Mouse (Mus musculus) forebrain, embryonic 10.5 days (tissue): ENCODE data around the gene Mllt3. TPM values are rescaled to one million over a fixed set of nuclear protein-coding genes. Genes with fewer than 3 reads are reported as not detected.

Experiments
- DNase-seq: peaks from one replicate; pipeline ENCODE4 v3.0.0-alpha.2; 2017; ENCODE audit warnings: low spot score; ENCODE audit errors: extremely low spot score
- H3K27ac ChIP-seq: fragments of 300-500 bp; sonication (generic); 2 replicates; pipeline ENCODE4 v1.5.1; 2016; ENCODE audit warnings: mild to moderate bottlenecking
- H3K27me3 ChIP-seq: fragments of 300-500 bp; sonication (generic); 2 replicates; pipeline ENCODE4 v1.6.1; 2016; ENCODE audit warnings: mild to moderate bottlenecking; ENCODE audit not compliant: poor library complexity, severe bottlenecking
- H3K36me3 ChIP-seq: fragments of 300-500 bp; sonication (generic); replicated peaks from 2 replicates; pipeline ENCODE4 v1.6.1; 2016; ENCODE audit warnings: mild to moderate bottlenecking, moderate library complexity
- H3K4me1 ChIP-seq: fragments of 300-500 bp; sonication (generic); 2 replicates; pipeline ENCODE4 v1.6.1; 2016
- H3K4me3 ChIP-seq: fragments of 300-500 bp; sonication (generic); 2 replicates; pipeline ENCODE4 v1.5.1; 2016; ENCODE audit warnings: mild to moderate bottlenecking, moderate library complexity
- H3K9me3 ChIP-seq: fragments of 300-500 bp; sonication (generic); 2 replicates; pipeline ENCODE4 v1.6.1; 2016; ENCODE audit warnings: mild to moderate bottlenecking, moderate library complexity
- WGBS: fragments of 180-500 bp; shearing (Covaris S2); methylation state at CpG from one replicate; pipeline ENCODE4 v1.1.7; 2016; 5-methylcytosine and 5-hydroxymethylcytosine counted together
- polyA plus RNA-seq: library from polyadenylated mRNA; unstranded; fragments of >200 nt; fragmentation: Nextera tagmentation; extraction: Ambion mirVana; gene quantifications from 2 replicates; pipeline ENCODE4 v1.2.1, GENCODE M21; 2016

Mllt3 gene
- polyA plus RNA-seq, 1 experiment from 2014 or later, result 55.6 TPM

DNA sequence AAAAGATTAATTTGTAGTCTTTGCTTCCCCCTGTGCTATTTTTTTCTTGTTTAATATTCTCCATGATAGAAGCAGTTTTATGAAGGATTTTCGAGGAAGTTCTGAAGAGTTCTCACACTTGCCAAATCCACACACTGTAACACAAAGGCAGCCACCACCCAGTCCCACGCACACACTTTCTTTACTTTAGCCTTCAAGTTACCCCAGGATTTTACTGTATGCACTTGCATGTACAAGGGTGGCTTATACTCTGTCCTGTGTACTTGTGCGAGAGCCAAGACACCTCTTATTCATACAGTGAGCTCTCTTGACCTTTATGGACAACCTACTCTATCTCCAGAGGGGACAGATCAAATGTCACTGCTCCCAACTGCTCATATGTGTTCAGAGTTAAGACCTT lies 209.5 kb downstream of the Mllt3 start:
- Histone ChIP-seq H3K9me3 (no peaks in the 10 kb centered on the region), H3K27me3 (no peaks in the 10 kb centered on the region), H3K4me3 (no peak overlapping the region), H3K27ac (no peak overlapping the region), H3K36me3 (peaks cover 10% of the 10 kb centered on the region), H3K4me1 (no peaks in the 10 kb centered on the region)
- DNase-seq, result no peak
- WGBS, result 92% methylated on average over 3 of the region's 3 CpGs

DNA sequence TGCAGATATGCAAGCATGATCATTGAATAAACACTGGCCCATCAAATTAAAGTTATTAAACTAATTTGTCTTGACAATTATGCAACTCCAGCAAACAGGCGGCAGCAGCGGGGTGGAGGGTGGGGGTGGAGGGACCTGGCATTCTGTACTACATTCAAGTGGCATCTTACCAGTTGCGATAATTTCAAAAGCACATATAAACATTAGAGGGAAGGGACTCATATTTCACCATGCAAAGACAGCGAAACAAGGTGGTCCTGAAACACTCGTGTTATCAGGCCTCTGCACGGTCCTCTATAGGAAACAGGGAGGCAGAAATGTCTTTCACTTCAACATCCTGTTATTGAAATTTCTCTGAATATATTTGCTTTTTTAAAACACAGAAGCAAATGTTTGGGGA lies 210.0 kb downstream of the Mllt3 start:
- Histone ChIP-seq H3K27me3 (no peaks in the 10 kb centered on the region), H3K9me3 (no peaks in the 10 kb centered on the region), H3K27ac (no peak overlapping the region), H3K4me3 (no peak overlapping the region), H3K36me3 (peaks cover 10% of the 10 kb centered on the region), H3K4me1 (no peaks in the 10 kb centered on the region)
- DNase-seq, result no peak
- 97% methylated on average over 6 of the region's 6 CpGs for WGBS

DNA sequence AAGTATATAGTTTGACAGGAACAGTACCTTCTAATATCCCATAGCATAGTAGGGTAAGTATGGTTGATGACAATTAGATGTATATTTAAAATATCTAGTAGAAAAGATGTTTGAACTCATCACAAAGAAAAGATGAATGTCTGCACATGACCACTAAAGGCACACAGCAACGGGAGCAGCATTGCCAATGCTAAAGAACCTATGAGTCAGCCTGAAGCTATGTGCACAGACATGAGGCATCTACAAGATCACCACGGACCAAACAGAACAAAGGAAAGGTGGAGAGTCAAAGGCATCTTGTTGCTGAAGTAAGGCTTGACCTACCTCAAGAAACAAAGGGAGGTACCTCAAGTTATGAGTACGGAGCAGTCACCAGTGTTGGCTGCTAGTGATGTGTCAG lies 212.3 kb downstream of the Mllt3 start:
- no peaks in the 10 kb centered on the region for H3K9me3 ChIP-seq
- H3K36me3 ChIP-seq, result peaks cover 10% of the 10 kb centered on the region
- no peak for DNase-seq
- no peak overlapping the region for H3K27ac ChIP-seq
- 92% methylated on average over 3 of the region's 3 CpGs for WGBS
- no peaks in the 10 kb centered on the region for H3K4me1 ChIP-seq
- H3K4me3 ChIP-seq, result no peak overlapping the region
- H3K27me3 ChIP-seq, result no peaks in the 10 kb centered on the region

DNA sequence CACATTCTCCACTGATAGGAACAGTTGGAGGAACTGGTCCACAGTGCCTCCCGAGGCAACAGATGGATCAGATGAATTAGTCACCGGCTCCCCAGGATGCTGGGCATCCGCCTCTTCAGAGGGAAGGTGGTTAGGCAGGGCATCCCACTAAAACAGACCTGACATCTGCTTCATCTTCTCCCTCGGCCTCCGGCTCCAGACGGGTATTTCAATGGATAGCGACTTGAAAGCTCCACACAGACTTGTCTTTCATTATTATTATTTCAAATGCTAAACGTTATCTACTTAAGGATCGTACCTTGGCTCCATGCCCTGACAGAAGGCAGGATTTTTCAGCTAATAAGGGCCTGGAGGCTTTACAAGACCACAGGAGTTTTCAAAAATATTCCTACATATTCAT lies 214.0 kb downstream of the Mllt3 start:
- no peak for DNase-seq
- Histone ChIP-seq H3K27ac (no peak overlapping the region), H3K4me3 (no peak overlapping the region), H3K4me1 (no peaks in the 10 kb centered on the region), H3K9me3 (no peaks in the 10 kb centered on the region), H3K27me3 (no peaks in the 10 kb centered on the region), H3K36me3 (peaks cover 13% of the 10 kb centered on the region)
- 85% methylated on average over 9 of the region's 9 CpGs for WGBS

DNA sequence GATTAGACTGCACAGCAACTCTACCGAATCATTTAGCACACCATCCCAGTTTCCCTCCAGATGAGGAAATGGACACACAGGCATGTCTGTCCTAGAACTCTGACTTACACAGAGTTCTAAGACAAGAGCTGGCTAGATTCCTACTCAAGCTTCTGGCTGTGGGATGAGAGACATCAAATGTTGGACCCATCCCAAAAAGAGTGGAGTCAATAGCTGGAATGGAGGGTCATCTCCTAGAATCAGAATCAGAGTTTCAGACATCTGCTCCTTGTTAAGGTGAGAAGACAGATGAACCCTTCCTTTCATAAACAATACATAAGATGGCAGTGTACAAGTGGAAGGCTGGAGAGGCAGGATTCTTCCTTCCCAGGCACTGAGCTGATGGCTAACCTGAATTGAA lies 214.9 kb downstream of the Mllt3 start:
- peaks cover 13% of the 10 kb centered on the region for H3K36me3 ChIP-seq
- H3K27ac ChIP-seq, result no peak overlapping the region
- DNase-seq, result no peak
- no peaks in the 10 kb centered on the region for H3K9me3 ChIP-seq
- H3K4me3 ChIP-seq, result no peak overlapping the region
- WGBS, result 94% methylated on average over 1 of the region's 1 CpGs
- H3K4me1 ChIP-seq, result no peaks in the 10 kb centered on the region
- H3K27me3 ChIP-seq, result no peaks in the 10 kb centered on the region

DNA sequence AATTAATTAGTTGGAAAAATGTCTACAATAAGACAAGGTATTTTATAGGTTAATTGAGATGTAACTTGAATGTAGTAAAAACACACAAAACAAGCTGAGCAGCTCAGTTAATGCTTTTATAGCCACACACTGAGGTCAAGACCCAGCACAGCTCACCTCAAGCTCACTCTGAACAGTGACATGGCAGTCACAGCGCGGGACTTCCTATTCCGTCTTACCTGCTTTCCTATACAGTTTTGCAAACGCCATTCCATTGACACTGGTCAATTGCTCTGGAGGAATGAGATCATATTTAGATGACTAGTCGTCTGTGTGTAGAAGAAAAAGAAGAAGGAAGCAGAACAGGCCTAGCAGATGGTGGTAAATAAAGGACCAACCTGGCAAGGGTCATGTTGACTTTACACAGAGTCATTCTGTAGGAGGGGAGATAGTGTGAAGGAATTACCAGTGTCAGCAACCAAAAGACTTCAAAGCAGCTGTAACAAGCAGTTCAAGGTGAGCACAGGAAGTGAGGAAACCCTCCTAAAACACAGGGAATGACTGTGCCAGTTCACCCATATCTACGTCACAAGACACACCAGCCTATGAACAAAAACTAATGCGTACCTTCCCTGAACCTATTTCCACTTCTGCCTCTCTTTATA lies 217.6 kb downstream of the Mllt3 start:
- no peak for DNase-seq
- Histone ChIP-seq H3K36me3 (0 out of 2 replicates have a peak, but pooled peaks cover 3% of the 10 kb centered on the region), H3K27me3 (no peaks in the 10 kb centered on the region), H3K27ac (no peak overlapping the region), H3K9me3 (no peaks in the 10 kb centered on the region), H3K4me1 (no peaks in the 10 kb centered on the region), H3K4me3 (no peak overlapping the region)
- WGBS, result 94% methylated on average over 7 of the region's 7 CpGs

DNA sequence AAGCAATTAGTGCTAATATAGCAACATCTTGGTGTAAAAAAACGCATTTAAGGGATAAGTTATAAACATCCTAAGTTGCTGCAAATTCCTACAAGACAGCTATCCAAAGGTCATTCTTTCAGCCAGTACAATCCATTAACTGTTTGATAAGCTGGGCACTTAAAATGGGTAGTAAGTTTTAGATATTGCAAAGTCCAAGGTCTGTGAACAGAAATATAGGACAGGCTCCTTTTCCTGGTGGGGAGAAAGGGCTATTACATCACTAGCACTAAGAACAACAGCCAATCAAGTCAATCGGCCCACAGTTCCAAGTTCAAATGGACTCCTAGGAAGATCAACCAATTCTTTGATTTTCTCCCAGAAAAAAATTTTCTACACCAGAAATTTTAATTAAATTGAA lies 221.3 kb downstream of the Mllt3 start:
- Histone ChIP-seq H3K4me1 (no peaks in the 10 kb centered on the region), H3K27me3 (no peaks in the 10 kb centered on the region), H3K27ac (no peak overlapping the region), H3K9me3 (no peaks in the 10 kb centered on the region), H3K4me3 (no peak overlapping the region), H3K36me3 (0 out of 2 replicates have a peak, but pooled peaks cover 3% of the 10 kb centered on the region)
- DNase-seq, result no peak
- 85% methylated on average over 2 of the region's 2 CpGs for WGBS

DNA sequence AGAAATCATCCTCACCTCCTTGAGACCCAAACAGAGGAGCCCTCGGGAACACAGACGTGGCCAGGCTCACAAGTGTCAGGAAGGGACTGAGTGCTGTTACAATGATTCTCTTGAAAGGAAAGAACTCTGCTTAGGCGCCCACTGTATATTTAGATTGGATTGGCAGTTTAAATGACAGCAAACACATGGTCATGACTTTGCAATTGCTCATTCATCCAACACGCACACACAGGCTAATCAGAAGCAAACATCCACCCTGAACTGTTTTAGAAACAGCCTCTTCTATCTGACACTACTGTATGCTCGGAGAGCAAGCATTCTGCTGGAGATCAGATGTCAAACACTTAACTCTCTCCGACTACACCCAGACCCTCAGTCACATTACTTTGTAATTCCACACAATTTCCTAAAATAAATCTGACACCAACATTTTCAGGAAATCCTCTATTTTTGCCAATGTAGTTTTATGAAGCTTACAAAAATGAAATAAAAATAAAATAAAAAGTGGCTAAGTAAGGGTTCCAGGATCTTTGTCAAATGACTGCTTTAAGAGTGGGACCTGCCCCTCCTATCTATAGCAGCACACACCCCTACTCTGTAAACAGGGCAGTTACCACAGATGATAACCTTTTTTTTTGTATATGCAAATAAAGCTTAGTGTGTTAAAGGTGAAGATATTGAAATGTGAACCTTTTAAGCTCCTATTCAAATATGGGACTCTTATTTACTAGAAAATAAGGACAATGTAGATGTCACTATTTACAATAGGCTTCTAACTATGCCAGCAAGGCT lies 226.8 kb downstream of the Mllt3 start:
- Histone ChIP-seq H3K36me3 (no peaks in the 10 kb centered on the region), H3K4me1 (peaks cover 17% of the 10 kb centered on the region; the same call in 1 of the 2 replicates), H3K4me3 (no peak overlapping the region), H3K27ac (no peak overlapping the region), H3K27me3 (no peaks in the 10 kb centered on the region), H3K9me3 (no peaks in the 10 kb centered on the region)
- no peak for DNase-seq
- 55% methylated on average over 6 of the region's 6 CpGs for WGBS

DNA sequence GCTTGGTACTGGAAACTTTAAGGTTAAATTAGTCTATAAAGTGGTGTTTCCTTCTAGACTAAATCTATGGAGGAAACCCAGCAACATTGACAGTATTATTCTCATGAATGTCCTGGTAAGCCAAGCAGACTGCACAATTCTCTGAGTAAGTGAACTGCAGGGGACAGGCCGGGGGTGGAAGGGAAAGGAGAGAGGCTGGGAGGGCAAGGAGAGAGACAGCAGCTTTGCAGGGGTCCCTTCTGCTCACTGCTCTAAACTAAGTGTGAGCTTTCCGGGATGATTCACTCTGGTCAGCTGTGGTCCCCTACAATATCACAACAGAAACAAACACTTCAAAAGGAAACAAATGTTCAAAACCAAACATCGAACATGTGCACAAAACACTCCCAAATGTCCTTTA lies 228.6 kb downstream of the Mllt3 start:
- H3K4me1 ChIP-seq, result peaks cover 17% of the 10 kb centered on the region; the same call in 1 of the 2 replicates
- WGBS, result 52% methylated on average over 3 of the region's 3 CpGs
- H3K4me3 ChIP-seq, result no peak overlapping the region
- no peak overlapping the region for H3K27ac ChIP-seq
- no peaks in the 10 kb centered on the region for H3K9me3 ChIP-seq
- no peaks in the 10 kb centered on the region for H3K36me3 ChIP-seq
- H3K27me3 ChIP-seq, result no peaks in the 10 kb centered on the region
- no peak for DNase-seq

DNA sequence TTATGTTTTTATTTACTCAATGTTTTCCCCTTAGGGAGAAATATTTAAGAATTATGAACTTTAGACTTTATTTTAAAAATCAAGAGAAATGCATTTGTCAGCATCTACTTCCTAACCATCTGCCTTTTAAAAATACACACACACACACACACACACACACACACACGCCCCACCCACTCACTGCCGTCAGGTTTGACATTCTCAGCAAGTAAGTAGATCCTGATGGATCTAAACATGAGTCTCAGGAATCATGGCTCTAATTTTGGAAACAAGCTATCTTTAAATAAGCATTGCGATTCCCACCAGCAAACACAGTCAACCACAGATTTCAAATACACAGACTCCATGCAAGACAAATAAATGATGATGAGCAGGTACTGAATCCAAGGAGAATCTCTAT lies 229.9 kb downstream of the Mllt3 start:
- Histone ChIP-seq H3K27ac (no peak overlapping the region), H3K36me3 (no peaks in the 10 kb centered on the region), H3K27me3 (no peaks in the 10 kb centered on the region), H3K4me1 (peaks cover 17% of the 10 kb centered on the region; the same call in 1 of the 2 replicates), H3K9me3 (no peaks in the 10 kb centered on the region), H3K4me3 (no peak overlapping the region)
- no peak for DNase-seq
- WGBS, result 88% methylated on average over 3 of the region's 3 CpGs

DNA sequence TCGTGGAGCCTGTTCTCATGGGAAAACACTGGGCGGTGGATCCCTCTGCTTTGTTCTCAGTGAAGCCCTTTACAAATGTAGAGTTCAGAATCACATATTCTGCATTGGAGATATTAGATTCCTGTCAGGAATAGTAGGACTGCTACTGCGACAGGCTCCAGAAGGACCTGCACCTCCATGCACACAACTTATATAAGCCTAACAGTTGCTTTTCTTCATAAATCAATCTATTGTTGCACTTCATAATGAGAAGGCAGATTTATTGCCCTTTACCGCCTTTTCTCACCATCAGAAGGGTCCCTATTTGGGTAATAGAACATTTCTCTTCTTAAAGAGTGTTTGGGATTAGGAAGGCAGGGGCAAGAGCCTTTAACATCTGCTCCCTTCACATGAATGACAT lies 231.0 kb downstream of the Mllt3 start:
- H3K27ac ChIP-seq, result no peak overlapping the region
- no peaks in the 10 kb centered on the region for H3K27me3 ChIP-seq
- no peaks in the 10 kb centered on the region for H3K36me3 ChIP-seq
- peaks cover 17% of the 10 kb centered on the region; the same call in 1 of the 2 replicates for H3K4me1 ChIP-seq
- no peak overlapping the region for H3K4me3 ChIP-seq
- WGBS, result 82% methylated on average over 4 of the region's 4 CpGs
- DNase-seq, result no peak
- H3K9me3 ChIP-seq, result no peaks in the 10 kb centered on the region

DNA sequence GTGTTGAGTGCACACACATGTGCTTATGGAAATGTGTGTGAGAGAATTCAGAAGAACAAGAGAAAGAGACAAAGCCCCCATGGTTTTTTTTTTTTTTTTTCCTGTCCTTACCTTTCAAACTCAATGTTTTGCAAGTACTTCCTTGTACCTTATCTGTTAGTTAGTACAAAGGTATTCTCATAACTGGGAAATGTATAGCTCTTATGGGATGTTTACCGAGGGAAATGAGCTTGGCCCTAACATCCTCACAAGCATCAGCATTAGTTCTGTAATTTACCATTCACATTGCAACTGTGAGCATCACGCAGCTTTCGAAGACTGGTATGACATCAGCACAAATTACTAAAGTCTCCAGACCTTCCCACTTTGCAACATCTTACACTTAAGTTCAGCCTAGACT lies 231.8 kb downstream of the Mllt3 start:
- Histone ChIP-seq H3K9me3 (no peaks in the 10 kb centered on the region), H3K36me3 (no peaks in the 10 kb centered on the region), H3K27me3 (peaks cover 5% of the 10 kb centered on the region; the same call in 1 of the 2 replicates), H3K27ac (no peak overlapping the region), H3K4me1 (peaks cover 11% of the 10 kb centered on the region; the same call in 1 of the 2 replicates), H3K4me3 (no peak overlapping the region)
- 90% methylated on average over 3 of the region's 3 CpGs for WGBS
- DNase-seq, result no peak

DNA sequence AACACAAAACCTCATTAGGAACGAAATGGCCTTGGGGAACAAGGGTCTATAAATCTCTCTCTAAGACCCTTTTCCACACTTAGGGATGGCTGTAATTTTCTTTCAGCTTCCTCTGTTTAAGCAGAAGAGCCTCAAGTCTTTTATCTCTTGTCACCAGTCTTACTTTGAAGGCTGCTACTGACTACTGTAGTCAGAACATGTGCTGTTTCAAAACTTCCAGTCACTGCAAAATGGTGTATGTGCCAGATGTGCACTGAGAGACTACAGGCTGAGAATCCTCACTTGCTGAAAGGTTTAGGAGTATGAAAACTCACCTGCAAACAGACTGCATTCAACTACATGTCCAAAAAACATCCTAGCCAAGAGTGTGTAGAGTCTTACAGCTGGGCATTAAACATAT lies 232.9 kb downstream of the Mllt3 start:
- no peaks in the 10 kb centered on the region for H3K9me3 ChIP-seq
- no peaks in the 10 kb centered on the region for H3K36me3 ChIP-seq
- DNase-seq, result no peak
- 88% methylated on average over 1 of the region's 1 CpGs for WGBS
- H3K27me3 ChIP-seq, result peaks cover 16% of the 10 kb centered on the region
- no peak overlapping the region for H3K4me3 ChIP-seq
- H3K4me1 ChIP-seq, result peaks cover 10% of the 10 kb centered on the region
- no peak overlapping the region for H3K27ac ChIP-seq
